Mouse (Mus musculus) lung, embryonic 14.5 days (tissue): ENCODE results near the gene Arhgap31. TPM values are rescaled to one million over a fixed set of nuclear protein-coding genes. Genes with fewer than 3 reads are reported as not detected.
A peak's percentile ranks its signal among the peaks of the same experiment; 100 is the strongest.

ENCODE experiments used
- ATAC-seq: fragments of 200-750 bp; cut with Nextera tagmentation; 2 replicates; pipeline ENCODE4 v1.8.0; 2017; ENCODE audit warnings: mild to moderate bottlenecking, moderate TSS enrichment, moderate library complexity; ENCODE audit not compliant: insufficient read depth
- DNase-seq: peaks from one replicate; pipeline ENCODE4 v3.0.0-alpha.2; 2015
- H3K27ac ChIP-seq: fragments of 300-500 bp; sonication (generic); 2 replicates; pipeline ENCODE4 v1.5.1; 2014; ENCODE audit warnings: low read depth, mild to moderate bottlenecking, moderate library complexity
- H3K27me3 ChIP-seq: fragments of 300-500 bp; sonication (generic); 2 replicates; pipeline ENCODE4 v1.6.1; 2014; ENCODE audit warnings: low read length, control low read depth; ENCODE audit not compliant: insufficient read depth
- H3K36me3 ChIP-seq: fragments of 300-500 bp; sonication (generic); 2 replicates; pipeline ENCODE4 v1.6.1; 2014; ENCODE audit warnings: control low read depth; ENCODE audit not compliant: insufficient read depth
- H3K4me1 ChIP-seq: fragments of 300-500 bp; sonication (generic); 2 replicates; pipeline ENCODE4 v1.6.1; 2014; ENCODE audit warnings: antibody characterized with exemption, control low read depth; ENCODE audit not compliant: insufficient read depth
- H3K4me2 ChIP-seq: fragments of 300-500 bp; sonication (generic); 2 replicates; pipeline ENCODE4 v1.6.1; 2014; ENCODE audit warnings: mild to moderate bottlenecking
- H3K4me3 ChIP-seq: fragments of 300-500 bp; sonication (generic); 2 replicates; pipeline ENCODE4 v1.5.1; 2014; ENCODE audit warnings: low read depth, low read length
- H3K9ac ChIP-seq: fragments of 300-500 bp; sonication (generic); 2 replicates; pipeline ENCODE4 v1.6.1; 2014
- H3K9me3 ChIP-seq: fragments of 300-500 bp; sonication (generic); 2 replicates; pipeline ENCODE4 v1.6.1; 2016; ENCODE audit warnings: low read depth, low read length, control low read depth
- CTCF ChIP-seq: IDR thresholded peaks from 2 replicates; pipeline ENCODE4 v1.5.1; 2016; ENCODE audit warnings: antibody characterized with exemption, low read depth
- WGBS: fragments of 180-500 bp; shearing (Covaris S2); extraction: QIAGEN DNeasy Blood & Tissue Kit; methylation state at CpG from one replicate; pipeline ENCODE4 v1.1.7; 2014; 5-methylcytosine and 5-hydroxymethylcytosine counted together
- polyA plus RNA-seq: library from polyadenylated mRNA; unstranded; fragments of >200 nt; fragmentation: Nextera tagmentation; extraction: Ambion mirVana; gene quantifications from 2 replicates; pipeline ENCODE4 v1.2.1, GENCODE M21; 2014

Arhgap31 gene
- polyA plus RNA-seq, 1 experiment from 2014 or later = 21.6 TPM

- Histone ChIP-seq H3K27ac (no peak overlapping the region), H3K27me3 (no peaks in the 10 kb centered on the region), H3K4me3 (no peak overlapping the region), H3K9ac (no peak overlapping the region), H3K9me3 (no peaks in the 10 kb centered on the region), H3K4me1 (no peaks in the 10 kb centered on the region; the same call in 1 of the 2 replicates), H3K36me3 (peaks cover 41% of the 10 kb centered on the region), H3K4me2 (no peak overlapping the region)
- WGBS = 78% methylated on average over 16 of the region's 16 CpGs
- no peak for TF ChIP-seq CTCF
- peak; percentile 37 for DNase-seq
- no peak for ATAC-seq
These were observed 92.2 kb downstream of the Arhgap31 start for GRCm38 (mm10) chr16:38620696-38621450.

- whole genome bisulfite sequencing = 25% methylated on average over 6 of the region's 6 CpGs
- no peak overlapping the region for H3K27ac ChIP-seq
- peaks cover 38% of the 10 kb centered on the region for H3K36me3 ChIP-seq
- no peak overlapping the region for H3K4me2 ChIP-seq
- H3K27me3 ChIP-seq = no peaks in the 10 kb centered on the region
- no peak overlapping the region for H3K4me3 ChIP-seq
- no peaks in the 10 kb centered on the region for H3K9me3 ChIP-seq
- H3K4me1 ChIP-seq = no peaks in the 10 kb centered on the region; the same call in 1 of the 2 replicates
- DNase-seq = peak; percentile 88
- TF ChIP-seq CTCF = peak; percentile 85
- ATAC-seq = peak; percentile 48; the same call in 1 of the 2 replicates
- no peak overlapping the region for H3K9ac ChIP-seq
These were observed 94.0 kb downstream of the Arhgap31 start for GRCm38 (mm10) chr16:38619054-38619453.

GRCm38 (mm10) chr16:38617977-38618376 is 95.1 kb downstream of the Arhgap31 start:
- TF ChIP-seq CTCF = no peak
- H3K27ac ChIP-seq = no peak overlapping the region
- WGBS = 94% methylated on average over 13 of the region's 13 CpGs
- peaks cover 35% of the 10 kb centered on the region for H3K36me3 ChIP-seq
- ATAC-seq (no peak), DNase-seq (no peak)
- no peaks in the 10 kb centered on the region for H3K9me3 ChIP-seq
- H3K4me2 ChIP-seq = no peak overlapping the region
- H3K4me3 ChIP-seq = no peak overlapping the region
- H3K4me1 ChIP-seq = no peaks in the 10 kb centered on the region
- H3K27me3 ChIP-seq = no peaks in the 10 kb centered on the region
- H3K9ac ChIP-seq = no peak overlapping the region

GRCm38 (mm10) chr16:38613646-38614045 is 99.4 kb downstream of the Arhgap31 start:
- no peak overlapping the region for H3K27ac ChIP-seq
- H3K4me3 ChIP-seq = no peak overlapping the region
- H3K27me3 ChIP-seq = no peaks in the 10 kb centered on the region
- H3K4me1 ChIP-seq = no peaks in the 10 kb centered on the region
- no peak for TF ChIP-seq CTCF
- WGBS = 84% methylated on average over 6 of the region's 6 CpGs
- ATAC-seq = no peak
- H3K36me3 ChIP-seq = peaks cover 37% of the 10 kb centered on the region
- no peaks in the 10 kb centered on the region; the same call in 1 of the 2 replicates for H3K9me3 ChIP-seq
- no peak for DNase-seq
- no peak overlapping the region for H3K4me2 ChIP-seq
- no peak overlapping the region for H3K9ac ChIP-seq

- Histone ChIP-seq H3K4me1 (no peaks in the 10 kb centered on the region), H3K27ac (peak overlapping the region; percentile 10; the same call in 1 of the 2 replicates), H3K9ac (no peak overlapping the region), H3K9me3 (no peaks in the 10 kb centered on the region; the same call in 1 of the 2 replicates), H3K4me2 (no peak overlapping the region), H3K4me3 (no peak overlapping the region), H3K36me3 (peaks cover 40% of the 10 kb centered on the region), H3K27me3 (no peaks in the 10 kb centered on the region)
- DNase-seq (peak; percentile 69), ATAC-seq (0 out of 2 replicates have a peak, but pooled peaks have one; percentile 24)
- 54% methylated on average over 5 of the region's 5 CpGs for WGBS
- TF ChIP-seq CTCF = no peak
These were observed 100.4 kb downstream of the Arhgap31 start for GRCm38 (mm10) chr16:38612646-38613045.

- Histone ChIP-seq H3K4me1 (no peaks in the 10 kb centered on the region), H3K27me3 (no peaks in the 10 kb centered on the region), H3K4me3 (no peak overlapping the region), H3K36me3 (peaks cover 54% of the 10 kb centered on the region), H3K9ac (no peak overlapping the region), H3K9me3 (no peaks in the 10 kb centered on the region; the same call in 1 of the 2 replicates), H3K27ac (no peak overlapping the region), H3K4me2 (no peak overlapping the region)
- ATAC-seq (no peak), DNase-seq (no peak)
- no peak for TF ChIP-seq CTCF
- 63% methylated on average over 18 of the region's 18 CpGs for WGBS
These were observed 104.0 kb downstream of the Arhgap31 start for GRCm38 (mm10) chr16:38609092-38609491.

- H3K9ac ChIP-seq = no peak overlapping the region
- ATAC-seq (no peak), DNase-seq (no peak)
- 74% methylated on average over 12 of the region's 12 CpGs for WGBS
- TF ChIP-seq CTCF = no peak
- no peaks in the 10 kb centered on the region for H3K27me3 ChIP-seq
- H3K36me3 ChIP-seq = peaks cover 58% of the 10 kb centered on the region
- H3K4me3 ChIP-seq = no peak overlapping the region
- no peak overlapping the region for H3K27ac ChIP-seq
- H3K4me2 ChIP-seq = no peak overlapping the region
- H3K9me3 ChIP-seq = no peaks in the 10 kb centered on the region; the same call in 1 of the 2 replicates
- no peaks in the 10 kb centered on the region for H3K4me1 ChIP-seq
These were observed 104.4 kb downstream of the Arhgap31 start for GRCm38 (mm10) chr16:38608687-38609086.
